Mouse (Mus musculus) limb, embryonic 12.5 days (tissue): ENCODE measurements around the gene Zfp984. TPM values are rescaled to one million over a fixed set of nuclear protein-coding genes. Genes with fewer than 3 reads are reported as not detected.
"Not testable (repeated sequence)": the region's sequence is repeated elsewhere in the genome, so short reads cannot be mapped to it uniquely, and the experiment has no call there.

Source experiments
- ATAC-seq: fragments of 200-750 bp; cut with Nextera tagmentation; 2 replicates; pipeline ENCODE4 v1.8.0; 2017; ENCODE audit warnings: low read depth, moderate TSS enrichment; ENCODE audit not compliant: insufficient number of reproducible peaks, insufficient read depth, low FRiP score, low TSS enrichment
- H3K27ac ChIP-seq: fragments of 300-500 bp; sonication (generic); 2 replicates; pipeline ENCODE4 v1.5.1; 2016; ENCODE audit warnings: mild to moderate bottlenecking, moderate library complexity
- H3K27me3 ChIP-seq: fragments of 300-500 bp; sonication (generic); 2 replicates; pipeline ENCODE4 v1.6.1; 2016; ENCODE audit warnings: mild to moderate bottlenecking, moderate library complexity
- H3K36me3 ChIP-seq: fragments of 300-500 bp; sonication (generic); 2 replicates; pipeline ENCODE4 v1.6.1; 2016; ENCODE audit warnings: mild to moderate bottlenecking, moderate library complexity
- H3K4me1 ChIP-seq: fragments of 300-500 bp; sonication (generic); replicated peaks from 2 replicates; pipeline ENCODE4 v1.6.1; 2016
- H3K4me2 ChIP-seq: fragments of 300-500 bp; sonication (generic); 2 replicates; pipeline ENCODE4 v1.6.1; 2016; ENCODE audit warnings: mild to moderate bottlenecking, moderate library complexity
- H3K4me3 ChIP-seq: fragments of 300-500 bp; sonication (generic); replicated peaks from 2 replicates; pipeline ENCODE4 v1.5.1; 2016; ENCODE audit warnings: mild to moderate bottlenecking
- H3K9ac ChIP-seq: fragments of 300-500 bp; sonication (generic); replicated peaks from 2 replicates; pipeline ENCODE4 v1.6.1; 2016; ENCODE audit warnings: mild to moderate bottlenecking, moderate library complexity
- H3K9me3 ChIP-seq: fragments of 300-500 bp; sonication (generic); 2 replicates; pipeline ENCODE4 v1.6.1; 2016; ENCODE audit warnings: mild to moderate bottlenecking, moderate library complexity
- WGBS: fragments of 180-500 bp; shearing (Covaris S2); methylation state at CpG from one replicate; pipeline ENCODE4 v1.1.7; 2016; 5-methylcytosine and 5-hydroxymethylcytosine counted together
- polyA plus RNA-seq: library from polyadenylated mRNA; unstranded; fragments of >200 nt; fragmentation: Nextera tagmentation; extraction: Ambion mirVana; gene quantifications from 2 replicates; pipeline ENCODE4 v1.2.1, GENCODE M21; 2016

Zfp984 gene
- 8.0 and 8.4 TPM in 2 replicates for polyA plus RNA-seq

- H3K27me3 ChIP-seq, H3K4me1 ChIP-seq, H3K9me3 ChIP-seq, H3K36me3 ChIP-seq: not testable (repeated sequence)
- H3K9ac ChIP-seq = peak within 1 kb of the TSS; percentile 61
- peak within 1 kb of the TSS; percentile 52 for H3K4me3 ChIP-seq
- WGBS = 11% methylated on average over 15 of the region's 15 CpGs
- peak within 1 kb of the TSS; percentile 74 for H3K27ac ChIP-seq
- peak within 1 kb of the TSS; percentile 68 for H3K4me2 ChIP-seq
- ATAC-seq = peak; percentile 66; the same call in 1 of the 2 replicates
These were observed at the start of gene Zfp984 for GRCm38 (mm10) chr4:147809292-147809965. TSS of gene Zfp984 (minus strand) at chr4:147809788.

- no peak overlapping the region for H3K4me3 ChIP-seq
- WGBS = 73% methylated on average over 2 of the region's 2 CpGs
- no peak overlapping the region for H3K4me2 ChIP-seq
- H3K36me3 ChIP-seq = no peaks in the 10 kb centered on the region
- H3K27me3 ChIP-seq = no peaks in the 10 kb centered on the region
- no peak for ATAC-seq
- H3K9me3 ChIP-seq = no peaks in the 10 kb centered on the region
- no peak overlapping the region for H3K27ac ChIP-seq
- no peak overlapping the region for H3K9ac ChIP-seq
- H3K4me1 ChIP-seq = peaks cover 8% of the 10 kb centered on the region
These were observed 41.2 kb upstream of the Zfp984 start for GRCm38 (mm10) chr4:147850776-147851175.

- peak; percentile 75; the same call in 1 of the 2 replicates for ATAC-seq
- Histone ChIP-seq H3K4me2 (peak overlapping the region; percentile 65), H3K36me3 (peaks cover 9% of the 10 kb centered on the region), H3K4me1 (peaks cover 8% of the 10 kb centered on the region), H3K4me3 (peak overlapping the region; percentile 69), H3K27me3 (no peaks in the 10 kb centered on the region), H3K27ac (no peak overlapping the region), H3K9ac (peak overlapping the region; percentile 55), H3K9me3 (peaks cover under 1% of the 10 kb centered on the region)
- 9% methylated on average over 4 of the region's 4 CpGs for WGBS
These were observed 39.0 kb upstream of the Zfp984 start for GRCm38 (mm10) chr4:147848584-147848991.

- no peaks in the 10 kb centered on the region for H3K27me3 ChIP-seq
- no peak within 1 kb of the TSS for H3K27ac ChIP-seq
- 5% methylated on average over 23 of the region's 23 CpGs for WGBS
- peak; percentile 93 for ATAC-seq
- H3K4me3 ChIP-seq = peak within 1 kb of the TSS; percentile 69
- peak within 1 kb of the TSS; percentile 65 for H3K4me2 ChIP-seq
- H3K36me3 ChIP-seq = peaks cover 16% of the 10 kb centered on the region
- H3K4me1 ChIP-seq = peaks cover 8% of the 10 kb centered on the region
- peak within 1 kb of the TSS; percentile 69 for H3K9ac ChIP-seq
- peaks cover 6% of the 10 kb centered on the region for H3K9me3 ChIP-seq
These were observed 38.3 kb upstream of the Zfp984 start, which contains the start of gene Zfp933 for GRCm38 (mm10) chr4:147847614-147848583. TSS of gene Zfp933 (minus strand) at chr4:147848366.

GRCm38 (mm10) chr4:147842871-147843270, 33.3 kb upstream of the Zfp984 start:
- Histone ChIP-seq H3K4me3 (no peak overlapping the region), H3K9me3 (peaks cover 22% of the 10 kb centered on the region), H3K4me1 (peaks cover 4% of the 10 kb centered on the region), H3K4me2 (no peak overlapping the region), H3K9ac (no peak overlapping the region), H3K27ac (no peak overlapping the region), H3K36me3 (peaks cover 41% of the 10 kb centered on the region), H3K27me3 (no peaks in the 10 kb centered on the region)
- WGBS = 89% methylated on average over 3 of the region's 3 CpGs
- ATAC-seq = no peak

- not testable (repeated sequence) for H3K27ac ChIP-seq, H3K9ac ChIP-seq, H3K4me3 ChIP-seq, H3K4me1 ChIP-seq, H3K4me2 ChIP-seq, ATAC-seq, H3K27me3 ChIP-seq
- Histone ChIP-seq H3K9me3 (peaks cover 25% of the 10 kb centered on the region), H3K36me3 (peaks cover 36% of the 10 kb centered on the region)
- WGBS = 99% methylated on average over 17 of the region's 26 CpGs
These were observed 29.7 kb upstream of the Zfp984 start for GRCm38 (mm10) chr4:147839282-147839681.

- no peak overlapping the region for H3K4me2 ChIP-seq
- H3K36me3 ChIP-seq = peaks cover 59% of the 10 kb centered on the region
- H3K27me3 ChIP-seq = no peaks in the 10 kb centered on the region
- ATAC-seq = no peak
- H3K27ac ChIP-seq = no peak overlapping the region
- WGBS = 93% methylated on average over 4 of the region's 4 CpGs
- H3K9ac ChIP-seq = no peak overlapping the region
- H3K4me1 ChIP-seq = no peaks in the 10 kb centered on the region
- H3K4me3 ChIP-seq = no peak overlapping the region
- peaks cover 87% of the 10 kb centered on the region for H3K9me3 ChIP-seq
These were observed 14.8 kb upstream of the Zfp984 start for GRCm38 (mm10) chr4:147824389-147824788.

GRCm38 (mm10) chr4:147821414-147821813, 11.8 kb upstream of the Zfp984 start:
- H3K9ac ChIP-seq, H3K4me2 ChIP-seq, H3K27ac ChIP-seq, ATAC-seq, H3K4me1 ChIP-seq, H3K4me3 ChIP-seq, H3K27me3 ChIP-seq: not testable (repeated sequence)
- peaks cover 74% of the 10 kb centered on the region for H3K9me3 ChIP-seq
- H3K36me3 ChIP-seq = peaks cover 29% of the 10 kb centered on the region
- WGBS = 89% methylated on average over 3 of the region's 3 CpGs

GRCm38 (mm10) chr4:147819659-147820058, 10.1 kb upstream of the Zfp984 start:
- H3K9me3 ChIP-seq = peaks cover 60% of the 10 kb centered on the region
- not testable (repeated sequence) for H3K4me2 ChIP-seq, H3K27me3 ChIP-seq, H3K4me1 ChIP-seq, H3K9ac ChIP-seq, H3K27ac ChIP-seq, H3K4me3 ChIP-seq
- ATAC-seq = 0 out of 2 replicates have a peak, but pooled peaks have one; percentile 53
- peaks cover 13% of the 10 kb centered on the region for H3K36me3 ChIP-seq
- 79% methylated on average over 7 of the region's 7 CpGs for WGBS

GRCm38 (mm10) chr4:147814592-147815167, 5.1 kb upstream of the Zfp984 start:
- Histone ChIP-seq H3K27me3 (peaks cover 3% of the 10 kb centered on the region; the same call in 1 of the 2 replicates), H3K27ac (no peak overlapping the region), H3K9ac (no peak overlapping the region), H3K4me1 (no peaks in the 10 kb centered on the region), H3K9me3 (peaks cover 16% of the 10 kb centered on the region), H3K36me3 (no peaks in the 10 kb centered on the region), H3K4me3 (no peak overlapping the region), H3K4me2 (no peak overlapping the region)
- WGBS = 83% methylated on average over 2 of the region's 2 CpGs
- ATAC-seq = no peak
